Mouse (Mus musculus): ENCODE results near the gene Themis.

DNA sequence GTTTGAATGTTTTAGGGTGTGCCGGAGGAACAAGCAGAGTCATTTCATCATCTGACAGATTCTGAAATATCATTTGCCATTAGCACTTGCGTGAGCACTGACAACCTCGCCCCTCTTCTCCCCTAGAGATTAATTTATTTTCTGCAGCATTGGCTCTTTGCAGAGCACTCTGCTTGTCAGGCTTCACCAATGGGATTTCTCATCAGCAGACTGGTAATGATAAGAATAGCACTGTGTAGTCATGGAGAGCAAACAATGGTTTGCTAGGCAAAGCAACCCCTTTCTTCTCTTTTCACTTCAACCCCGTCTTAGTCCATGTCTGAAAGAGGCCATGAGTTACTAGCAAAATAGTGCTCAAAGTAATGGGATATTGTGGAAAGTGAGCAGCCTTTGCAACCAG is 206.4 kb downstream of the Themis start:
- TF ChIP-seq CTCF (IDR thresholded peaks at IDR 0.05; ENCODE audit: borderline replicate concordance, extremely low read depth, insufficient read depth, insufficient read length), result no peak
- no peak for TF ChIP-seq POLR2A (IDR thresholded peaks at IDR 0.05; ENCODE audit: borderline replicate concordance, extremely low read depth, insufficient read depth, insufficient read length, poor library complexity, severe bottlenecking)

Data from brain, embryonic 14.5 days (tissue).